10 mouse cellular contexts compared by ENCODE assay signal in genomic region chr10:61365902-61366301, GRCm38 (mm10). TPM values are rescaled to one million over a fixed set of nuclear protein-coding genes. Genes with fewer than 3 reads are reported as not detected.
DNase-seq lines count a peak whose midpoint lies in the region; ATAC-seq lines count a peak whose summit lies in the region.
"Had no signal": no experiment of that assay in that cellular context is flagged by ENCODE, and none has a peak within 500 bp of the region (broad histone marks: within the 10 kb centered on the region; RNA-seq: fewer than 3 reads in every experiment).

No protein-coding gene starts in this region.

- DNase-seq in embryonic facial prominence, embryonic 14.5 days (ENCODE audit: low spot score), result peak; percentile 65
- no peak for DNase-seq in embryonic facial prominence, embryonic 10.5 days (ENCODE audit: low spot score)
- DNase-seq in liver, result no peak
- DNase-seq in heart, postnatal 14 days, result peak; percentile 48 to 54
- peak; percentile 64 to 82 for DNase-seq in lung, postnatal 4 days
- no peak for DNase-seq in cerebellum, postnatal 10 days
- no peak for DNase-seq in left cerebral cortex, adult 8-10 months (ENCODE audit: low spot score in 2 of 2)

- no peaks in the 10 kb centered on the region for H3K36me3 ChIP-seq in embryonic facial prominence, embryonic 14.5 days (ENCODE audit: control insufficient read depth, insufficient read depth, low read length)
- H3K36me3 ChIP-seq in embryonic facial prominence, embryonic 10.5 days (replicated peaks), result peaks cover 10% of the 10 kb centered on the region
- H3K36me3 ChIP-seq in liver, embryonic 12.5 days, result 0 out of 2 replicates have a peak, but pooled peaks cover 3% of the 10 kb centered on the region

- H3K4me1 ChIP-seq in embryonic facial prominence, embryonic 14.5 days (ENCODE audit: control insufficient read depth, insufficient read depth, low read length), result peaks cover 14% of the 10 kb centered on the region; the same call in 1 of the 2 replicates
- peaks cover 53% of the 10 kb centered on the region for H3K4me1 ChIP-seq in embryonic facial prominence, embryonic 10.5 days
- H3K4me1 ChIP-seq in liver, embryonic 12.5 days, result peaks cover 7% of the 10 kb centered on the region
- H3K4me1 ChIP-seq: forebrain, embryonic 13.5 days had no signal

- no peak overlapping the region for H3K4me2 ChIP-seq in embryonic facial prominence, embryonic 14.5 days (ENCODE audit: low read depth, low read length)
- no peak overlapping the region for H3K4me2 ChIP-seq in liver, embryonic 12.5 days
- H3K4me2 ChIP-seq: forebrain, embryonic 13.5 days had no signal

- 0 out of 2 replicates have a peak, but pooled peaks have one; percentile 26 for ATAC-seq in embryonic facial prominence, embryonic 14.5 days (ENCODE audit: low read depth)
- ATAC-seq in liver, embryonic 12.5 days, result 0 out of 2 replicates have a peak, but pooled peaks have one; percentile 10
- ATAC-seq: activated CD4-positive, CD25-positive, alpha-beta regulatory T cell, adult 4 months; forebrain, embryonic 13.5 days had no signal

- H3K9ac ChIP-seq in embryonic facial prominence, embryonic 14.5 days (ENCODE audit: low read depth, low read length), result no peak overlapping the region
- no peak overlapping the region for H3K9ac ChIP-seq in liver, embryonic 12.5 days
- H3K9ac ChIP-seq: forebrain, embryonic 13.5 days had no signal

- intact Hi-C loops in heart, postnatal 14 days (cut with DNase I), result loop anchor here (2.0 kb wide), 1 partner anchor 15 kb away; no protein-coding TSS in a partner anchor

- no peaks in the 10 kb centered on the region for H3K27me3 ChIP-seq in embryonic facial prominence, embryonic 14.5 days (replicated peaks; ENCODE audit: control insufficient read depth, insufficient read depth, low read length)
- no peaks in the 10 kb centered on the region for H3K27me3 ChIP-seq in embryonic facial prominence, embryonic 10.5 days (replicated peaks; ENCODE audit: low read depth, poor library complexity, severe bottlenecking)
- H3K27me3 ChIP-seq in liver, embryonic 12.5 days (replicated peaks), result no peaks in the 10 kb centered on the region
- H3K27me3 ChIP-seq: forebrain, embryonic 13.5 days had no signal

- H3K27ac ChIP-seq in embryonic facial prominence, embryonic 14.5 days (replicated peaks; ENCODE audit: low read depth, low read length), result no peak overlapping the region
- no peak overlapping the region for H3K27ac ChIP-seq in embryonic facial prominence, embryonic 10.5 days (replicated peaks)
- no peak overlapping the region for H3K27ac ChIP-seq in liver, embryonic 12.5 days
- H3K27ac ChIP-seq: forebrain, embryonic 13.5 days had no signal

- WGBS in embryonic facial prominence, embryonic 14.5 days, result 73% methylated on average over 1 of the region's 1 CpGs
- 65% methylated on average over 1 of the region's 1 CpGs for WGBS in embryonic facial prominence, embryonic 10.5 days
- 31% methylated on average over 1 of the region's 1 CpGs for WGBS in liver, embryonic 12.5 days (ENCODE audit: insufficient replicate concordance)

- no peak overlapping the region for H3K4me3 ChIP-seq in embryonic facial prominence, embryonic 14.5 days (ENCODE audit: low read depth, low read length)
- H3K4me3 ChIP-seq in embryonic facial prominence, embryonic 10.5 days, result no peak overlapping the region
- H3K4me3 ChIP-seq in liver, embryonic 12.5 days, result no peak overlapping the region
- H3K4me3 ChIP-seq: forebrain, embryonic 13.5 days had no signal

- H3K9me3 ChIP-seq in embryonic facial prominence, embryonic 14.5 days (ENCODE audit: control insufficient read depth, low read length), result no peaks in the 10 kb centered on the region
- H3K9me3 ChIP-seq in embryonic facial prominence, embryonic 10.5 days, result no peaks in the 10 kb centered on the region; the same call in 1 of the 2 replicates
- H3K9me3 ChIP-seq in liver, embryonic 12.5 days (replicated peaks), result no peaks in the 10 kb centered on the region
- H3K9me3 ChIP-seq: forebrain, embryonic 13.5 days had no signal

RNA-seq across cellular contexts. Expression of gene Pald1, which starts 17.4 kb away (rescaled TPM):
- 20.7 and 21.1 TPM in 2 replicates for polyA plus RNA-seq in embryonic facial prominence, embryonic 14.5 days (2014; fragmentation: Nextera tagmentation; extraction: Ambion mirVana)
- 29.9 and 35.3 TPM in 2 replicates for polyA plus RNA-seq in embryonic facial prominence, embryonic 10.5 days (2016; fragmentation: Nextera tagmentation; extraction: Ambion mirVana)
- 12.1 and 12.4 TPM in 2 replicates for polyA plus RNA-seq in liver, embryonic 12.5 days (2016; fragmentation: Nextera tagmentation; extraction: Ambion mirVana)
- total RNA-seq in heart, postnatal 14 days (2021), result 10 to 100 TPM; 32.0 to 36.8 TPM
- 10 to 100 TPM; 10.6 to 15.2 (median 13.0) TPM for total RNA-seq in left cerebral cortex, adult 8-10 months (2022)
- polyA plus RNA-seq: activated CD4-positive, CD25-positive, alpha-beta regulatory T cell, adult 4 months had no signal

RNA-seq across cellular contexts. Expression of gene Nodal, which starts 51.9 kb away (rescaled TPM):
- polyA plus RNA-seq in embryonic facial prominence, embryonic 14.5 days (2014; fragmentation: Nextera tagmentation; extraction: Ambion mirVana), result 0.10 and 0.13 TPM in 2 replicates
- 0.16 TPM in 1 of 2 replicates, not detected in the other for polyA plus RNA-seq in embryonic facial prominence, embryonic 10.5 days (2016; fragmentation: Nextera tagmentation; extraction: Ambion mirVana)
- polyA plus RNA-seq in liver, embryonic 12.5 days (2016; fragmentation: Nextera tagmentation; extraction: Ambion mirVana), result 0.31 and 0.37 TPM in 2 replicates
- under 1 TPM in 1 of 2 experiments, not detected in 1; 0.10 TPM for total RNA-seq in heart, postnatal 14 days (2021)
- total RNA-seq in left cerebral cortex, adult 8-10 months (2022), result under 1 TPM; 0.21 to 0.30 (median 0.22) TPM
- polyA plus RNA-seq: activated CD4-positive, CD25-positive, alpha-beta regulatory T cell, adult 4 months had no signal

Comparison
In these comparisons a context has a peak if more than half of its experiments do, and no peak if none do; other contexts are left out.
1. DNase-seq: peak in embryonic facial prominence, embryonic 14.5 days (single experiment), heart, postnatal 14 days (2 of 2) and lung, postnatal 4 days (2 of 2); none in embryonic facial prominence, embryonic 10.5 days (single experiment), liver (single experiment), cerebellum, postnatal 10 days (0 of 2) and left cerebral cortex, adult 8-10 months (0 of 2).